Mouse (Mus musculus): ENCODE results near the gene Hoxb7.
A peak's percentile ranks its signal among the peaks of the same experiment; 100 is the strongest.

GRCm38 (mm10) chr11:96311520-96312417 lies 25.3 kb downstream of the Hoxb7 start:
- no peak for TF ChIP-seq POLR2A (IDR thresholded peaks at IDR 0.05; ENCODE audit: low read depth, low read length)
- peak; percentile 42; the same call in 1 of the 2 replicates for TF ChIP-seq CTCF (IDR thresholded peaks at IDR 0.05; ENCODE audit: borderline replicate concordance, insufficient read depth, low read length)
